Mouse (Mus musculus) lung, postnatal 0 days (tissue): ENCODE results near the gene Palld. TPM values are rescaled to one million over a fixed set of nuclear protein-coding genes. Genes with fewer than 3 reads are reported as not detected.

Source experiments
- ATAC-seq: fragments of 200-750 bp; cut with Nextera tagmentation; 2 replicates; pipeline ENCODE4 v1.8.0; 2017; ENCODE audit warnings: moderate library complexity
- DNase-seq: peaks from one replicate; pipeline ENCODE4 v3.0.0-alpha.2; 2016; ENCODE audit warnings: low spot score
- H3K27ac ChIP-seq: fragments of 300-500 bp; sonication (generic); 2 replicates; pipeline ENCODE4 v1.5.1; 2014; ENCODE audit warnings: antibody characterized with exemption, mild to moderate bottlenecking, low read length, mixed read lengths
- H3K27me3 ChIP-seq: fragments of 300-500 bp; sonication (generic); replicated peaks from 2 replicates; pipeline ENCODE4 v1.6.1; 2014; ENCODE audit warnings: low read length, mixed read lengths; ENCODE audit not compliant: insufficient read depth
- H3K36me3 ChIP-seq: fragments of 300-500 bp; sonication (generic); 2 replicates; pipeline ENCODE4 v1.6.1; 2014; ENCODE audit warnings: low read length, mixed read lengths; ENCODE audit not compliant: insufficient read depth
- H3K4me1 ChIP-seq: fragments of 300-500 bp; sonication (generic); 2 replicates; pipeline ENCODE4 v1.6.1; 2014; ENCODE audit warnings: antibody characterized with exemption, low read depth, low read length, mixed read lengths; ENCODE audit not compliant: insufficient read depth
- H3K4me2 ChIP-seq: fragments of 300-500 bp; sonication (generic); replicated peaks from 2 replicates; pipeline ENCODE4 v1.6.1; 2014; ENCODE audit warnings: low read depth, mild to moderate bottlenecking, low read length, moderate library complexity, mixed read lengths
- H3K4me3 ChIP-seq: fragments of 300-500 bp; sonication (generic); 2 replicates; pipeline ENCODE4 v1.5.1; 2014; ENCODE audit warnings: low read depth, low read length
- H3K9ac ChIP-seq: fragments of 300-500 bp; sonication (generic); replicated peaks from 2 replicates; pipeline ENCODE4 v1.6.1; 2014; ENCODE audit warnings: low read depth, mild to moderate bottlenecking
- H3K9me3 ChIP-seq: fragments of 300-500 bp; sonication (generic); 2 replicates; pipeline ENCODE4 v1.6.1; 2016; ENCODE audit warnings: low read length, mixed read lengths
- CTCF ChIP-seq: IDR thresholded peaks from 2 replicates; pipeline ENCODE4 v1.5.1; 2016; ENCODE audit warnings: antibody characterized with exemption, mild to moderate bottlenecking
- EP300 ChIP-seq: IDR thresholded peaks from 2 replicates; pipeline ENCODE4 v1.6.1; 2016; ENCODE audit warnings: antibody characterized with exemption, mild to moderate bottlenecking, control low read depth
- WGBS: fragments of 180-500 bp; shearing (Covaris S2); extraction: QIAGEN DNeasy Blood & Tissue Kit; methylation state at CpG from one replicate; pipeline ENCODE4 v1.1.7; 2014; 5-methylcytosine and 5-hydroxymethylcytosine counted together
- polyA plus RNA-seq: library from polyadenylated mRNA; unstranded; fragments of >200 nt; fragmentation: Nextera tagmentation; extraction: Ambion mirVana; gene quantifications from 2 replicates; pipeline ENCODE4 v1.2.1, GENCODE M21; 2015

Palld gene
- polyA plus RNA-seq, 1 experiment from 2014 or later, result 130 TPM

GRCm38 (mm10) chr8:61466696-61467552 is 435.6 kb downstream of the Palld start:
- Histone ChIP-seq H3K27ac (no peak overlapping the region), H3K4me3 (no peak overlapping the region), H3K27me3 (no peaks in the 10 kb centered on the region), H3K4me2 (no peak overlapping the region), H3K9me3 (no peaks in the 10 kb centered on the region), H3K4me1 (no peaks in the 10 kb centered on the region), H3K9ac (no peak overlapping the region), H3K36me3 (no peaks in the 10 kb centered on the region)
- no peak for TF ChIP-seq EP300
- no peak for TF ChIP-seq CTCF
- WGBS, result 78% methylated on average over 15 of the region's 15 CpGs
- DNase-seq, result no peak
- no peak for ATAC-seq

GRCm38 (mm10) chr8:61464393-61464792 is 438.1 kb downstream of the Palld start:
- 76% methylated on average over 2 of the region's 2 CpGs for WGBS
- no peak for TF ChIP-seq EP300
- no peak for TF ChIP-seq CTCF
- no peak for ATAC-seq

GRCm38 (mm10) chr8:61462221-61462620 is 440.3 kb downstream of the Palld start:
- Histone ChIP-seq H3K36me3 (no peaks in the 10 kb centered on the region), H3K27ac (no peak overlapping the region), H3K9me3 (no peaks in the 10 kb centered on the region), H3K27me3 (no peaks in the 10 kb centered on the region), H3K9ac (no peak overlapping the region), H3K4me3 (no peak overlapping the region), H3K4me1 (no peaks in the 10 kb centered on the region), H3K4me2 (no peak overlapping the region)
- TF ChIP-seq EP300 (no peak), CTCF (no peak)
- DNase-seq (no peak), ATAC-seq (no peak)
- 81% methylated on average over 5 of the region's 5 CpGs for WGBS

More at GRCm38 (mm10) chr8:61464393-61464792, 438.1 kb downstream of the Palld start:
- Histone ChIP-seq H3K9ac (no peak overlapping the region), H3K36me3 (no peaks in the 10 kb centered on the region), H3K4me2 (no peak overlapping the region), H3K27ac (no peak overlapping the region), H3K9me3 (no peaks in the 10 kb centered on the region), H3K4me1 (no peaks in the 10 kb centered on the region), H3K4me3 (no peak overlapping the region), H3K27me3 (no peaks in the 10 kb centered on the region)
- no peak for DNase-seq

Other genes starting within 250 kb of the Palld start
- gene Ddx60, start 25.4 kb upstream of the Palld start, polyA plus RNA-seq, result 2.5 and 2.9 TPM in 2 replicates
- not detected in 2 replicates for gene Anxa10, start 220.5 kb upstream of the Palld start, polyA plus RNA-seq